Mouse (Mus musculus) megakaryocyte progenitor cell, adult 5-6 weeks (primary cell): ENCODE data around the gene Gk. TPM values are rescaled to one million over a fixed set of nuclear protein-coding genes. Genes with fewer than 3 reads are reported as not detected.

ENCODE experiments used
- total RNA-seq, 2 experiments: library from RNA; stranded (forward) in 1 of 2; stranded (reverse) in 1 of 2; fragments of 157-497, 149-512 nt in 1 of 2; fragments of 200-1000 nt in 1 of 2; gene quantifications; 2 replicates each; pipeline versions ENCODE4 v1.2.3 to v1.2.4; 2015 to 2017

Gk gene
- total RNA-seq, 2 experiments from 2014 or later, result 16.2 to 16.7 TPM

Other genes with a start within 250 kb of the Gk start
- 13.2 and 15.5 TPM in 2 replicates for gene Tab3, start 202.8 kb downstream of the Gk start, total RNA-seq (2015)
- 6.1 and 8.2 TPM in 2 replicates for gene Tab3, start 202.8 kb downstream of the Gk start, total RNA-seq (2017)
- 10.1 and 13.4 TPM in 2 replicates for gene 5430427O19Rik, start 93.5 kb upstream of the Gk start, total RNA-seq (2015)
- gene 5430427O19Rik, start 93.5 kb upstream of the Gk start, total RNA-seq (2017), result 12.3 and 14.0 TPM in 2 replicates